Mouse (Mus musculus) gastrocnemius, adult 8-10 months (tissue): ENCODE measurements around the gene Jazf1. TPM values are rescaled to one million over a fixed set of nuclear protein-coding genes. Genes with fewer than 3 reads are reported as not detected.

ENCODE experiments used
- DNase-seq, 2 experiments: peaks; one replicate each; pipeline ENCODE4 v3.0.0; 2022; ENCODE audit warnings: low spot score in 2 of 2
- total RNA-seq, 4 experiments: library from RNA; stranded (reverse); gene quantifications; 2 replicates each; pipeline ENCODE4 v1.2.4; 2022

Jazf1 gene
- under 1 TPM; 0.17 to 0.68 (median 0.29) TPM for total RNA-seq

DNA sequence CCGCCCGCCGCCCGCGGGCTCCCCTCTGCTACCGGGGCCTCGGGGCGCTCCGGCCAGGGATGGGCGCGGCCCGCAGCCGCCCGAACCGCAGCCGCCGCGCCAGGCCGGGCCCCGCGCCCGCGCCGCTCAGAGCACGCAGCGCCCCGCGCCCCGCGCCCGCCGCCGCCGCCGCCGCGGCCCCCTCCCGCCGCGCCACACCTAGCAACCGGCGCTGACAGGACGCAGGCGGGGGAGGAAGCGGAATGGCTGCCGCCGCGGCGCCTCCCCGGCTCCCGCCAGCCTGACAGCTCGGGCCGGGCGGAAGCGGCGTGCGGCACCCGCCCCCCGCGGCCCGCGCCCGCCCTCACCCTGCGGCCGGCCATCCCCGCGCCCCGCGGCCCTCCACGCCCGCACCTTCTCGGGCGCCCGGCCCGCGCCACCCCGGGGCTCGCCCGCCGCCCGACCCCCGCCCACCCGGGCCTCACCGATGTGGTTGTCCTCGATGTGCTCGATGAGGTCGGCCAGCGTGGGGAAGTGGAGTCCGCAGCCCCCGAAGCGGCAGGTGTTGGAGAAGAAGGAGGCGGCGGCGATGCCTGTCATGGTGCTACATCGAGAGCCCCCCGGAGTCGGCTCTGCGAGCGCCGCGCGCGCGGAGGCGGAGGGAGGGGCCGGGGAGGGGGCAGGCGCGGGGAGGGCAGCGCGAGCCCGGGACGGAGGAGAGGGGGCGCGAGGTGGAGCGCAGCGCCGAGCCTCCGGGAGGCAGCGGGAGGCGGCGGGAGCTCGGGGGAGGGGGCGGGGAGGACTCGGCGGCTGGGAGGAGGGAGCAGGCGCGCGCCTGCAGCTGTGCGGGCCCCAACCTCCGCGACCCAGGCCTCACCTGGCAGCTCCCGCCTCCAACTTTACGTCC, at the start of gene Jazf1:
TSS of gene Jazf1 (minus strand) at position 643 of the 886 bp plus-strand sequence.
- DNase-seq: peak in 1 of 2 experiments; percentile 4

- no peak for DNase-seq
Observed at GRCm38 (mm10) chr6:53117855-53118254, 49.4 kb upstream of the Jazf1 start.

DNA sequence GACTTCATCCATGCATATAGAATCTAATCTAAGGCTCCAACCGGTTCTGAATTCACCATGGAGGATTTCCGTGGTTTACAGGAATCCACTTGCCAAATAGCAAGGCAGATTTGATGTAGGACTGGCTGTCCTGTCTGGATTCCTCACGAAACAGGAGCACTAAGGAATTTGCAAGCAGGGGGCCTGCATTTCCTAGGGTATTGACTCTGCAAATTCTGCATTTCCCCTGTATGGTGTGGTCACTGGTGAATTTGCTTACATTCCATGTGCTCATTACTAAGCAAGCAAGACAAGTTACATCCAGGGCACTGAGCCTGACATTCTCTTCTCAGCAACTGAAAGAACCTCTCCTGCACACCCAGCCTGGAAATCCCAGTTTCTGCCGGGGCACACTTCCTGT, 18.4 kb upstream of the Jazf1 start:
- DNase-seq: no peak

- DNase-seq: no peak
Observed at GRCm38 (mm10) chr6:53081241-53081640, 12.8 kb upstream of the Jazf1 start.

DNA sequence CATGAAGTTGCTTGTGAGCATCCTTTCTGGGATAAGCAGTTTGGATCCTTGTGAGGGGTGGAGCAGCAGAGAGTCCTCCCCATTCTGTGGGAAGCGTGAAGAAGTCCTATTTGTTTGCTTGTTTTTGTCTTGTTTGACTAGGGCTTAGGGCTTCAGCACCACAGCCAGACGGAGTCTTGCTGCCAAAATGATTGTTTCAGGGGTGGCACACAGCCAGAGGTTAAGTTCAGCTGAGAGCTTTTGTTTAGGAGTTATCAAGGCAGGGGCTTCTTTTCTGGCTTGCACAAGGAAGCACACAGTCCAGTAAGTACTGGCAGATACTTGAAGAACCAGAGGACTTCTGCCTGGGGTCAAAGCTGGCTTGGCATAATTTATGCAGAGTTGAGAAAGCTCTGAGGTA, 10.2 kb upstream of the Jazf1 start:
- no peak for DNase-seq

DNA sequence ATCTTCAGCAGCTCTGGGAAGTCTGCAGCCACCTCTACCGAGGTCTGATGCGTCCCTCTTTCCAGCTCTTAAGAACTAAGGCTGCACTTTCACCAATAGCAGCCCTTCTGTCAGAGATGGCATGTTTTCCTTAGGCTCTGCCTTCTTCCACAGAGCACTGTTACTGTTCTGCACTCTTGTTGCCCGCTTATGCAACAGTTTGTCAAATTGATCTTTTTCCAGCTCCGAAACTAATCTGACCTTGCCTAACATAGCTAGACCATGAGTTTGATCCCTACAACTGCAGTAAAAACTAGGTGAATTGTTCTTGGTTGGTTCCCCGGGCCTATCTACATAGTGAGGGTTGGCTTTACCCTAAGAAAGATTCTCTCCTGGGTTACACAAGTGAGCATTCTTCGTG, 3.3 kb upstream of the Jazf1 start:
- no peak for DNase-seq

GRCm38 (mm10) chr6:53069976-53070575, 1.6 kb upstream of the Jazf1 start:
- DNase-seq: no peak

GRCm38 (mm10) chr6:53068875-53069178, 396 bp upstream of the Jazf1 start:
- no peak for DNase-seq

DNA sequence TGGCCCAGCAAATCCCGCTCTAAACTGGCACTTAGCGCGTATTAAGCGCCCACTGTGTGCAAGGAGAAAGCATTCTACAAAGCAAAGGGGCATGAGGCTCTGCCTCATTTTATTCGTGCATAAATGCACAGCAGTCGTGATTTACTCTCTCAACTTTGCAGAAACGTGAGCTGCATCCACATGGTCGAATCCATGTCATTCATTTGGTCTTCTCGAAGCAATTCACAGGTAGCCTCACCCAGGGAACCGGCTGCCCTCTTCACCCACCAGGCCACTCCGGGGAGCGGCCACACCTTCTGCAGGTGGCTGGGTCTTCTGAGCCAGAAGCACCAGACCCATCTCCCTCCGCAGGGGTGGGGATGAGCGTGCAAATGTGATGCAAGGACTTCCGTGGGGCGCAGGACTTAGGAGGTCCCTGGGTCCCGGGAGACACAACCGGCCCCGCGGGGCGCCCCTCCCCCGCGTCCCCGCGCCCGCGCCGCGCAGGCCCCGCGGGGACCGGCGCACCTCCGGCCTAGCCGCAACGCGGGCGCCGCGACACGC, 914 bp downstream of the Jazf1 start:
- no peak for DNase-seq

GRCm38 (mm10) chr6:53066978-53067377, 1.5 kb downstream of the Jazf1 start:
- no peak for DNase-seq

GRCm38 (mm10) chr6:53064070-53064469, 4.4 kb downstream of the Jazf1 start:
- DNase-seq: no peak

GRCm38 (mm10) chr6:53054909-53055308, 13.5 kb downstream of the Jazf1 start:
- DNase-seq: no peak

DNA sequence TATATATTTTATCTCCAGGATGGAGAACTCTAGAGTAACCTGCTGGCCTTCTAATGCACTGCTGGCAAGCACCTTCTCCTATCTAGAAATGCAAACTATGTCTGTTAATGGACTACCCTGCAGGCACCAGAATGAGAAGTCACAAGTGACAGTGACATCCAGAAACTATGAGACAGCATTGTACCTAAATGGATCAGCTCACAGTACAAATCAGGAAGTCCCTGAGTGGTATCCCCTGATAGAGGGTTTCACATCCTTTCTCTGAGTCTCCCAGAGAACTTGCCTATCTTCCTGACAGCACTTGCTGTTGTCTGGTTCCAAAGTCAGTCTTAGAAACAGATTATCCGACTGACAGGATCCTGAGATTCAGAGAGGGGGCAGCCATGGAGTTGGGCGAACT, 22.9 kb downstream of the Jazf1 start:
- DNase-seq: no peak

DNA sequence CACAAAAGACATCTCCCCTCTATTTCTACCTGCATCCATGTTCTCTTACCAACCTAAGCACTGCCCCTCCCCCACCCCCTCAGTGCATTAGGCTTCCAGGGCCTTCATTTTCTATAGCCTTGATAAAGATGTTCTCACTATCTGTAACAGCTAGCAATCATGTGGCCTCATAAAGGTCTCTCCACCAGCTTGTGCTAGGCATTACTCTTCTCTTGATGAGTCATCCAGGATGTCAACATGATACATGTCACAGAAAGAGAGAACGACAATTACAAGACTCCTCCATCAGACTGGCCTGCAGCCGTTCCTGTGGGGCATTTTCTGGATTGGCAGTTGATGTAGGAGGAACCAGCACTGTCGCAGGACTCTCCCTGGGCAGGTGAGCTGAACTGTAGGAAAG, 30.3 kb downstream of the Jazf1 start:
- DNase-seq: no peak

- no peak for DNase-seq
Observed at GRCm38 (mm10) chr6:53034362-53035011, 33.9 kb downstream of the Jazf1 start.

DNA sequence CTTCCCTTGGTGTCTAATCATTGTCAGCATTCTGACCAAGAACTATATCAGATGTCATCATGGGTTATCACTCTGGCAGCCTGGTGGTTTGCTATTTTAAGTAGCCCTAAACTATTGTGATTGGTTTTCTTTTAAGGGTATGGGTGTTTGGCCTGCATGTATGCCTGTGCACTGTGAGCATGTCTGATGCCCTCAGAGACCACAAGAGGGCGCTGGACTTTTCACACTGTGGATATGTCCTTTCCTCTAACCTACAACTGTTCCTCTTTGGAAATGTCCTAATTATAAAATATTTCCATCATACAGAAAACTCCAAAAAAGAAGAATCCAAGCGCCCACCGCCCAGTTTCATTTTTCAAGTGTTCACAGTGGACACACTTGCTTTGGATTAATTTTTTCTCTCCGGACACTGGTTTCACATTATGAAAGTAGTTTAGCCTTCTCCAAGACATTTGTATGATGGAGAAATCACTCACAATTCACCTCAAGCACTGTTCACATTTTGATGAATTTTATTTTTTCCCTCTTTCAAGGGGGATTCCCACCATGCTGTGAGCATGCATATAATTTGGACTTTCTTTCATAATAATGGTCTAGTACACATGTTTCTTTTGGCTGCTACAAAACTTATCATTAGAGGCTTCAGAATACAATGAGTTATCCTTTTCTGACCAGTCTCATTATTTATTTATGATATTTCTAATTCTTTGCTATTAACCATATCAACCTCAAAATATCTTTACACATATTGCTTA, 35.5 kb downstream of the Jazf1 start:
- DNase-seq: no peak

- no peak for DNase-seq
Observed at GRCm38 (mm10) chr6:53022069-53022468, 46.4 kb downstream of the Jazf1 start.

DNA sequence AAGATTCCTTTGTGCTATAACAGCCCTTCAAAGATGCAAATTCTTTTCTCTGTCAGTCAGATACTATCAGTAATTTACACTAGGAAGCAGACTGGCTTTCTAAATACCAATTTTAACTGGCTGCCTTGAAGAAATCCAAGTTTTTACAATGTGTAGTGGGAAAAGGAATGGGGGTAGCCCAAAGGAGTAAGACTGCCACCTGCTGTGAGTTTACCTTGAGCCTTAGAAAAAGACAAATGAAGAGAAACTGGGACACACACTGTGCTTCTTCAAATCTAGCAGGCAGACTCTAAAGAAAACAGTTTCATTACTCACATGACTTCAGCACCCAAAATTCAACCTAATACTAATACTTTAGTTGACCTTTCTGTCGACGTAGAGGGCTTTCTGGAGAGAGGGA, 47.4 kb downstream of the Jazf1 start:
- no peak for DNase-seq

DNA sequence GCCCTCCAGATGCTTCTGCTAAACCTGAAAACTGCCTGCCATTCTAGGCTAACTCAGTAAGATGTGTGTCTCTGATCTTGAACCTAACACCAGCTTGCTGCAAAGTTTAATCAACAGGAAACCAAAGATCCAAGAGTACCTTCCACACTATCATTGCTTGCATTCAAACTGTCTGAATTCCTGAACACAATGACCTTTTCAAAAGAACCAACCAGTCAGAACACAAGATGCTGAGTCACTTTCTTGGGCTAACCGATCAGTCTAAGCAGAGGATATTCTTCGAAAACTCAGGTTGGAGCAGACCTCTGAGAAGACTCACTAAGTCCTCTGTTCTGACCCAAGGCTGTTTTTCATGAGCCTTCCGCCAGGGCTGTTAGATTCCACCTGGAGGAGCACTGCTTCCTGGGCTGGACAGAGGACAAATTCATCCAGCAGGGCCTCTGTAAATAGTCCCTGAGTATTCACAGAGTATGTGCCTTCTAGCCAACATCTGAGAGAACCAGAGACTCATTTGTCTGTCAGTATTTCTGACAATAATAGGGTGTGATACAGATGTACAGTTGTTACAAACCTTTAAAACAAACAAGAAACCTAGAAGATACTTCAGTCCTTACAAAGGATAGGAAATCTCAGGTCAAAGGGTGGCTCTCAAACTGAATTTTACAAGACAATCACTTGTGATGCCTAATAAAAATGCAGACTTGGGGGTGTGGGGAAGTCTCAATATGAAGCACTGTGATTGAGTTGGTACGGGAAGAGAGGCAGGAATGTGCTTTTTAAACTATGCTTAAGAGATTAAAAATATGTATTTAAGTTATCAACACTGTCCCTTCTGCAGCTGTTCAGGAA, 50.9 kb downstream of the Jazf1 start:
- no peak for DNase-seq
